Mouse (Mus musculus) hindbrain, embryonic 11.5 days (tissue): ENCODE data around the gene Bcr. TPM values are rescaled to one million over a fixed set of nuclear protein-coding genes. Genes with fewer than 3 reads are reported as not detected.

ENCODE experiments used
- ATAC-seq: fragments of 200-750 bp; cut with Nextera tagmentation; 2 replicates; pipeline ENCODE4 v1.8.0; 2017; ENCODE audit warnings: mild to moderate bottlenecking, moderate TSS enrichment, moderate library complexity; ENCODE audit not compliant: low FRiP score
- DNase-seq: peaks from one replicate; pipeline ENCODE4 v3.0.0-alpha.2; 2015; ENCODE audit warnings: low spot score
- H3K27ac ChIP-seq: fragments of 300-500 bp; sonication (generic); 2 replicates; pipeline ENCODE4 v1.5.1; 2014; ENCODE audit warnings: mild to moderate bottlenecking, low read depth, low read length
- H3K27me3 ChIP-seq: fragments of 300-500 bp; sonication (generic); 2 replicates; pipeline ENCODE4 v1.6.1; 2014; ENCODE audit warnings: mild to moderate bottlenecking, low read length, moderate library complexity, mixed read lengths; ENCODE audit not compliant: control insufficient read depth, insufficient read depth
- H3K36me3 ChIP-seq: fragments of 300-500 bp; sonication (generic); 2 replicates; pipeline ENCODE4 v1.6.1; 2014; ENCODE audit warnings: mild to moderate bottlenecking, low read length, moderate library complexity, mixed read lengths; ENCODE audit not compliant: control insufficient read depth, insufficient read depth
- H3K4me1 ChIP-seq: fragments of 300-500 bp; sonication (generic); replicated peaks from 2 replicates; pipeline ENCODE4 v1.6.1; 2014; ENCODE audit warnings: low read length, mixed read lengths; ENCODE audit not compliant: control insufficient read depth, insufficient read depth
- H3K4me2 ChIP-seq: fragments of 300-500 bp; sonication (generic); replicated peaks from 2 replicates; pipeline ENCODE4 v1.6.1; 2014; ENCODE audit warnings: mild to moderate bottlenecking, low read depth, low read length
- H3K4me3 ChIP-seq: fragments of 300-500 bp; sonication (generic); 2 replicates; pipeline ENCODE4 v1.5.1; 2014; ENCODE audit warnings: low read depth, low read length
- H3K9ac ChIP-seq: fragments of 300-500 bp; sonication (generic); 2 replicates; pipeline ENCODE4 v1.6.1; 2014; ENCODE audit warnings: low read depth, low read length
- H3K9me3 ChIP-seq: fragments of 300-500 bp; sonication (generic); 2 replicates; pipeline ENCODE4 v1.6.1; 2016; ENCODE audit warnings: low read length; ENCODE audit not compliant: control insufficient read depth
- WGBS: fragments of 180-500 bp; shearing (Covaris S2); extraction: QIAGEN DNeasy Blood & Tissue Kit; methylation state at CpG from one replicate; pipeline ENCODE4 v1.1.7; 2014; 5-methylcytosine and 5-hydroxymethylcytosine counted together
- polyA plus RNA-seq: library from polyadenylated mRNA; unstranded; fragments of >200 nt; fragmentation: Nextera tagmentation; extraction: Ambion mirVana; gene quantifications from 2 replicates; pipeline ENCODE4 v1.2.1, GENCODE M21; 2014

Bcr gene
- polyA plus RNA-seq = 10.5 and 15.2 TPM in 2 replicates

GRCm38 (mm10) chr10:75060217-75060842 lies at the start of gene Bcr:
Bcr (plus strand) TSS chr10:75060592.
- Histone ChIP-seq H3K9me3 (no peaks in the 10 kb centered on the region), H3K36me3 (no peaks in the 10 kb centered on the region), H3K4me3 (peak within 1 kb of the TSS; percentile 86), H3K27me3 (peaks cover 4% of the 10 kb centered on the region; the same call in 1 of the 2 replicates), H3K4me1 (peaks cover 12% of the 10 kb centered on the region), H3K9ac (peak within 1 kb of the TSS; percentile 89), H3K4me2 (peak within 1 kb of the TSS; percentile 86), H3K27ac (peak within 1 kb of the TSS; percentile 82)
- ATAC-seq (peak; percentile 88), DNase-seq (peak; percentile 88)
- WGBS = under 1% methylated on average over 31 of the region's 73 CpGs

- ATAC-seq = no peak
- no peaks in the 10 kb centered on the region for H3K27me3 ChIP-seq
- H3K4me2 ChIP-seq = no peak overlapping the region
- no peak for DNase-seq
- H3K27ac ChIP-seq = no peak overlapping the region
- 95% methylated on average over 15 of the region's 15 CpGs for WGBS
- no peaks in the 10 kb centered on the region for H3K36me3 ChIP-seq
- H3K9ac ChIP-seq = no peak overlapping the region
- H3K9me3 ChIP-seq = no peaks in the 10 kb centered on the region
- H3K4me1 ChIP-seq = no peaks in the 10 kb centered on the region; the same call in 1 of the 2 replicates
- no peak overlapping the region for H3K4me3 ChIP-seq
Measured at GRCm38 (mm10) chr10:75010704-75011103, 49.7 kb upstream of the Bcr start.

DNA sequence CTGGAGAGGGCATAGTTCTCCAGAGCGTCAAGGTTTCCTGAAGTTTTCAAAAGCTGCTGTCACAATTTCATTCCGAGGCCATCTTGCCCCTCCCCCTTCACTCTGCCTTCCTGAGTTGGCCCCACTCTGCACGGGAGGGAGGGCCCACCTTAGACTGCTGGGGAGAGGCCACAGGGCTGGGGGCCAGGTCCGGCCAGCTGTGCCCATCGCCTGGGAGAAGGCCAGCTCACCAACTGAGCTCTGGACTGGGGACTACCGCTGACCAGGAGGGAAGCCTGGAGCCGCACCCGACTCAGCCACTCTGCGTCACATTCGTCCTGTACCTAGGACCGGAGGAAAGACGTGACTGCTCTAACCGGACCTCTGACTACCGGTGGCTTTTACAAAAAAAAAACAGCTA lies 44.9 kb upstream of the Bcr start:
- no peaks in the 10 kb centered on the region for H3K9me3 ChIP-seq
- H3K4me3 ChIP-seq = no peak overlapping the region
- H3K4me1 ChIP-seq = no peaks in the 10 kb centered on the region
- no peak overlapping the region for H3K27ac ChIP-seq
- H3K36me3 ChIP-seq = no peaks in the 10 kb centered on the region
- DNase-seq (no peak), ATAC-seq (peak; percentile 15; the same call in 1 of the 2 replicates)
- 64% methylated on average over 14 of the region's 14 CpGs for WGBS
- no peak overlapping the region for H3K9ac ChIP-seq
- no peaks in the 10 kb centered on the region for H3K27me3 ChIP-seq
- no peak overlapping the region for H3K4me2 ChIP-seq

- no peak overlapping the region for H3K27ac ChIP-seq
- DNase-seq = no peak
- no peak overlapping the region for H3K4me3 ChIP-seq
- H3K4me1 ChIP-seq = no peaks in the 10 kb centered on the region
- no peak overlapping the region for H3K9ac ChIP-seq
- H3K27me3 ChIP-seq = no peaks in the 10 kb centered on the region
- H3K36me3 ChIP-seq = no peaks in the 10 kb centered on the region
- no peaks in the 10 kb centered on the region for H3K9me3 ChIP-seq
- no peak overlapping the region for H3K4me2 ChIP-seq
- 86% methylated on average over 4 of the region's 4 CpGs for WGBS
- ATAC-seq = no peak
Measured at GRCm38 (mm10) chr10:75016481-75016880, 43.9 kb upstream of the Bcr start.

- Histone ChIP-seq H3K27me3 (no peaks in the 10 kb centered on the region), H3K9ac (no peak overlapping the region), H3K9me3 (no peaks in the 10 kb centered on the region), H3K4me2 (no peak overlapping the region), H3K4me3 (no peak overlapping the region), H3K4me1 (no peaks in the 10 kb centered on the region), H3K36me3 (no peaks in the 10 kb centered on the region), H3K27ac (no peak overlapping the region)
- ATAC-seq = no peak
- no peak for DNase-seq
- WGBS = 58% methylated on average over 2 of the region's 2 CpGs
Measured at GRCm38 (mm10) chr10:75020271-75020670, 40.1 kb upstream of the Bcr start.

DNA sequence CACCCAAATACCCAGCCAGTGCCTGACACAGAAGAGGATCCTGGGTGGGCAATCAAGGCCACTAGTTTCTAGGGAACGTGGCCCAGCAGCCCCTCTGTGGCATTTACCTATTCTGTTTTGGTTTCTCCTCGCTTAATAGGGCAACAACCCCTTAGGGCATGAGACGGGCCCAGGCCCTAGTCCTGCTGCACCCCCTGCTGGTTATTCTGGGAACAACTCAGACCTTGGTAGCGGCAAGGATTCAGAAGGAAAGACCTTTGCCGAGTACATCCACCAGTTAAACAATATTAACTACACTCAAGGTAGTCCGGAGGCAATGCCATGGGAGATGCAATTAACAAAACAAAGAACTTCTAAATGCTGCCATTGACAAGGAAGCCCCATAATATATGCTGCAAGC lies 39.3 kb upstream of the Bcr start:
- peak; percentile 54; the same call in 1 of the 2 replicates for ATAC-seq
- Histone ChIP-seq H3K4me2 (no peak overlapping the region), H3K9ac (no peak overlapping the region), H3K4me3 (no peak overlapping the region), H3K36me3 (no peaks in the 10 kb centered on the region), H3K9me3 (no peaks in the 10 kb centered on the region), H3K27ac (no peak overlapping the region), H3K27me3 (no peaks in the 10 kb centered on the region), H3K4me1 (no peaks in the 10 kb centered on the region)
- 19% methylated on average over 6 of the region's 6 CpGs for WGBS
- DNase-seq = peak; percentile 86

- DNase-seq (no peak), ATAC-seq (no peak)
- WGBS = 66% methylated on average over 8 of the region's 8 CpGs
- H3K4me2 ChIP-seq = no peak overlapping the region
- no peaks in the 10 kb centered on the region for H3K27me3 ChIP-seq
- no peaks in the 10 kb centered on the region for H3K9me3 ChIP-seq
- H3K4me3 ChIP-seq = no peak overlapping the region
- H3K27ac ChIP-seq = no peak overlapping the region
- no peak overlapping the region for H3K9ac ChIP-seq
- no peaks in the 10 kb centered on the region for H3K36me3 ChIP-seq
- no peaks in the 10 kb centered on the region for H3K4me1 ChIP-seq
Measured at GRCm38 (mm10) chr10:75026491-75026890, 33.9 kb upstream of the Bcr start.

GRCm38 (mm10) chr10:75028743-75029142 lies 31.6 kb upstream of the Bcr start:
- H3K9ac ChIP-seq = no peak overlapping the region
- 86% methylated on average over 8 of the region's 8 CpGs for WGBS
- ATAC-seq (no peak), DNase-seq (no peak)
- no peaks in the 10 kb centered on the region for H3K27me3 ChIP-seq
- H3K4me2 ChIP-seq = no peak overlapping the region
- H3K27ac ChIP-seq = no peak overlapping the region
- no peaks in the 10 kb centered on the region for H3K9me3 ChIP-seq
- H3K4me3 ChIP-seq = no peak overlapping the region
- no peaks in the 10 kb centered on the region for H3K4me1 ChIP-seq
- no peaks in the 10 kb centered on the region for H3K36me3 ChIP-seq

DNA sequence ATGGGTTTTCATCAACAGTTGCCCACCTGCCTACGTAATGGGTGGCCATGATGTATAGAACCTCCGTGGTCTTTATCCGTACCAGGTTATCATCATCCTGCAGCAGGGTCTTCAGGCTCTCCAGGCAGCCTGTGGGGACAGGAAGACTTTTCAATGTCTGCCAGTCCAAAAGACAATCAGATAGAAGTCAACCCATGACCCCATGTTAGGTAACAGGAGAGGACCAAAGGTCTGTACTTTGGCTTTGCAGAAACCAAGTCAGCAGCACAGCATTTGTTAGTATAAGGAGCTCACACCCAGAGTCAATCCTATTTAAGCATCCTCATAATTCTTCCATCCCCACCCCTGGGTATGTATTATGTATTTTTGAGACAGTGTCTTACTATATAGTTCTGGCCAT lies 30.7 kb upstream of the Bcr start:
- WGBS = 96% methylated on average over 3 of the region's 3 CpGs
- Histone ChIP-seq H3K27ac (no peak overlapping the region), H3K9ac (no peak overlapping the region), H3K27me3 (no peaks in the 10 kb centered on the region), H3K4me2 (no peak overlapping the region), H3K36me3 (no peaks in the 10 kb centered on the region), H3K4me1 (no peaks in the 10 kb centered on the region), H3K4me3 (no peak overlapping the region), H3K9me3 (no peaks in the 10 kb centered on the region)
- DNase-seq (no peak), ATAC-seq (no peak)
